Mouse (Mus musculus) right cerebral cortex, adult 2 months (tissue): ENCODE data around the gene Lrrc4c.

Experiments used
- DNase-seq, 2 experiments: peaks; one replicate each; pipeline ENCODE4 v3.0.0; 2021 to 2022; ENCODE audit warnings: low spot score in 2 of 2

Lrrc4c gene

DNA sequence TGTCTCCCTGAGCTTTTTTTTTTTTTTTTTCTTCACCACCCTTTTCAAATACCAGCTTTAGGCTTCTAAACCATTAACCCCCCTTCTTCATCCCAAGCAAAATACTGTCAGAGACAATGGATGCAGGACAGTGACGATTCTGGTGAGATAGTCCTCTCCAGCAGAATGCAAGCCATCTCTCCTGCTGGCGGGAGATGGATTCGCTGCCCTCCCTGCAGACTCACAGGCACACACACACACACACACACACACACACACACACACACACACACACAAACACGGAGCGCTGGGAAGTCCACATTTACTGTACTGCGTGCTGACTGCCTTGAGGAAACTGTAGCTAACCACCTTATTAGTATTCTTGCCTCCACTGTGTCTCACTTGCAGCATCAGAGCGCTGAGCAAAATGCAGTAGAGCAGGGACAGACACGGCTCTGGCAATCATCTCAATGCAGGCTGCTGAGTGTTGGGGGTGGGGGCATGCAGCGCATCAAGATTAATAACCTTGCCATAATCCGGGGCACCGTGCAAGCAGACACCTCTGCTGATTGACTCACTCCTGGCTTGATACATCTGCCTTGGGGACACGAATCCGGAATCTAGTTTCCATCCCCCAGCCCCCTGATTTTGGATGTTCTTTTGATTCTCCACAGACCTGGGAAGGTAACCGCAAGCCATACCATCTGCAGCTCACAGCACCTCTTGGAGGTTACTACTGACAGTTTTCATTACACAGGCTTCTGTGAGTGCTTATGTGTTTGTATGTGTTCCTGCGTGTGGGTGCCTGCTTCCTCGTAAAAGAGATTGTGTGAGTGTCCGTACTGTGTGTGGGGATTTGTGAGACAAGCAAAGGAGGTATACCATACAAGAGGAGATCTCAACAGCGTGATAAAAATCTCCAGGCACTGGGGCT, at the start of gene Lrrc4c:
Lrrc4c (plus strand) TSS at position 783 of the 913 bp plus-strand sequence.
- peak; percentile 59 to 75 for DNase-seq

DNA sequence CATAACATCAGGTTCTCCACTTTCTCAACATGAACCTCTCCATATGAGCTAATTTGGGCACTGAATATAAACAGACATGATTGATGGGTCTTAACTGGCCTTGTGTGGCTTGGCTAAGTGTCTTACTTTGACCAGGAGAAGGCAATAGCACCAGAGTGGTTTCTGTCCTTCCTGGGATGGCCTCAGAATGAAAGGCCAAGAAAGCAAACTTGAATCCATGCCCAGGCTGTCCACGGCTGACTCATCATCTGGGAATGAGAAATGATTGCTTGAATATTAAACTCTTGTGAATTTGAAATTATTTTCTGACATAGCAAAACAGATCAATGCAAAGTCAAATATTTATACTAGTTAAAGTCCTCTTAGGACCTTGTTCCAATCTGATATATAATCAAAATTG, 42.9 kb upstream of the Lrrc4c start:
- DNase-seq: no peak

DNA sequence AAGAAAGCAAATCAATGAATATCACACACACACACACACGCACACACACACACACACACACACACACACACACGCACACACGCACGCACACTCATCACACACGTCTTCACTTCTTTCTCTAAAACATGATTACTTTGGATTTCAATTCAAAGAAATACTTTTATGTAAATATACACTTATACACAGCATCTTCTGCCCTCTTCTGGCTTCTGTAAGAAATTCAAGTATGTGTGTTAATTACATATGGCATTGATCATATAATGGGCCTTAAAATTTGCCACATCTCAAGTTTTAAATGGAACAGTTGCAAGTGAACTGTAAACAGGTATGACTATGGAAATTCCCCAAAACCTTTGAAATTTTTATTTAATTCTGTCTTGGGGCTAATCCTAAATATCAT, 35.0 kb upstream of the Lrrc4c start:
- peak in 1 of 2 experiments; percentile 4 for DNase-seq

DNA sequence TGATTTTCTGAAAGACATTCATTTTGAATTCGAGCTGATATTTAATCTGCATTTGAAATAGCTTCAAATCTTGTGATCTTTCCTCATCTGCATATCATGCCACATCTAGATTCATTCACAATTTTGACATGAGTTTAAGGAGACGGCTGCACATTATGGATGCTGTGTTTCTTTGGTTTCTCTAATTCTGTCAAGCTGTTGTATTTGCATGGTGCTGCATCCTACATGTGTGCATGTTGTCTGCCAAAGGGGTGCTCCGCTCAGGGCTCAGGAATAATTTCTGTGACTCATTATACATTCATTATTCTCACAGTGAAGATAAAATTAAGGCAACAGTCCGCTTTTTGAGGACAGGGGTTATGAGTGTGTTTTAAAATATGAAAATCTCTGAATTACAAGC, 30.5 kb upstream of the Lrrc4c start:
- DNase-seq: no peak

DNA sequence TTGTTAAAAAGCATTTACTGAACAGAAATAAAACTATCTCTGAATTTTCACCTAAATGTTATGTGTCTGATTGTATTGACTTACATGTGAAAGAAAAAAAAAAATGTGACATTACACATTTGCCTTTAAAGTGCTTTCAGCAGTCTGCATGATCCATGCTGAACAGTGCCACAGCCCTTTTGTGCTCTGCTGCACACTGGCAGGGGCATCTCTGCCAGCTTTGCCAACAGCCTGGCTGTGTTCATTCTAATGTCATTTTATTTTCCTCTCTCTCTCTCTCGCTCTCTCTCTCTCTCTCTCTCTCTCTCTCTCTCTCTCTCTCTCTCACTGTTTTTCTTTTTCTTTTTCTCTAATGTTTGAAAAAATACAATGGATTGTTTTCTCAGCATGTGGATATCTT, 27.4 kb upstream of the Lrrc4c start:
- no peak for DNase-seq

DNA sequence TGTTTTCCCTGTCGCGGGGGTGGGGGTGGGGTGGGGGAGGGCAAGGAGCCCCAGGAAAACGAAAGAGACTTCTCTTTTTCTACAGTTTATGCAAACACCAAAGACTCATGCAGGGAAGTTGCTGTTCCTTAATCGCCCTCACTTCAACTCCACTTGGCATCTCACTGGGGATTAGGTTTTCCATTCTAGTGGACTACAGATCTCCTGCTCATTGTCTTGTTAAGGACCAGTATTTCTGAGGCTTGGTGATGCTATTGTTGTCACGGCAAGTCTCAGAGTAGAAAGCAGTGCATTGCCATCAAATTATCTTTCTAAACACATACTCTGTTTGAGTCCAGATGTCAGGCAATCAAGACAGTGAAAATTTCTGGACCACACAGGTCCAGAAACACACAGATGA, 2.9 kb upstream of the Lrrc4c start:
- DNase-seq: no peak

DNA sequence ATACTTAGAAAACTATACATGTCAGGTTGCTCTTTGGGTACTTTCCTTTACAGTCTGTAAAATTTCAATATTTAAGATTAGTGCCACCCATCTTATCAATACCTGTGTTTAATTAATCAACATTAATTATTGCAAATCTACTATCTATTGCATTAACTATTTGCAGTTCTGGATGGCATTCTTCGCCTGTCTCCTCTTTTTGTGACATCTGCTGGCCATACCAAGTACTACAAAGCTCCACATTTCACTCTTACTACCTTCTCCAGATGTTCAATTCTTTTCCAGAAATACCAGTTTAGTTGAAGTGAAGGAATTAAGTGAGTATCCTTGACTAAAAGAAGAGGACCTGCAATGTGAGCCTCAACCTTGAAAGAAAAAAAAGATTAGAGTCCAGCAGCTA, 1.4 kb upstream of the Lrrc4c start:
- DNase-seq: peak in 1 of 2 experiments; percentile 51

DNA sequence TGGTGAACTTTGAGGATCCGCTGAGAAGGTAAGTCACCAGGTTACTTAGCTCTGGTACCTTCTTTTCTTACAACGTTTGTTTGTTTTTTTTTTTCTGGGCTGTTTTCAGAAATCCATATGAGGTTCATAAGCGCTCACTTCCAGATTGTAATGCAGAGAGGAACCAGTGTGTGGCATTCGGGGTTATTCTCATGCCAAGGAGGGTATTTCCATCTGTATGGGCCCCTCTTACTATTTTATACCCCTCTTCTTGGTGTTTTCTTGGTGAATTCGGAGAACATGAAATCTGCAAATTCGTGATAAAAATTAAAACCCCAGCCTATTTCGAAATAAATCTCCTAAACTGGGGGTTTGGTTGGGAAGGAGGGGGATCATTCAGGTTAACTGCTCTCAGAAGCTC, 587 bp downstream of the Lrrc4c start:
- DNase-seq: peak in 1 of 2 experiments; percentile 22

DNA sequence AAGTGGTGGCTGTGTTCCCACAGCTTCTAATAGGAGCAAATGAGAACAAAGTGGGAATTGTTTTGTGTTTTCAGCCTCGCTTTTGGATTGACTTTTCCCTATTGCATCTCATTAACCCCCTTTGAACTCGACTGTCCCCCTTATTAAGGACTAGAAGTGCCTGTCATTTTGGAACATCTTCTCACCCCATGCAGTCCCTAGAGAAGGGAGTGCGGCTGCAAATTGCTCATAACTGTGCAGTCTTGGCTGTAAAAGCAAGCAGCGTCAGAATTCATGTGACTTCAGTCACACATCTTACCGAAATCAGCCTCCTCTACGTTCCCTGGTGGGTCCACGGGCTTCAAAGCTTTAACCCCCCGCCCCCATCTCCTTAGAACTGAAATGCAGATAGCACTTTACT, 1.2 kb downstream of the Lrrc4c start:
- DNase-seq: peak; percentile 61 to 63

DNA sequence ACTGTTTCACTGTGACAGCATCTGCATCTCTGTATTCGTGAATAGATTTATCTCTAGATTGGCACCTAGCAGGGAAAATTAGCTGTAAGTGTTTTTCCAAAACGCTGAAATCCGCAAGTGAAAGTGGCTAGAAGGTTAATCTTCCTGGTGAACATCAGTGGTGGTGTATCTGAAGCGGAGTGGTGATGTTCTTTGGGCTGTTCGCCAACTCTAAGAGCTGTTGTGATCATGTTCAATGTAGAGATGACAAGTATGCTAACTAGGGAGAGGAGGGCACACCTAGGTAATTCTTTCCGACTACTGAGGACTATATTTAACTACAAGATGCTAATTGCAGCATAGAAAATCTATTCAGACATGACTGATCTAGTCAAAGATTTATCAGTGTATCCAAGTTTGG, 1.7 kb downstream of the Lrrc4c start:
- peak; percentile 35 to 52 for DNase-seq

DNA sequence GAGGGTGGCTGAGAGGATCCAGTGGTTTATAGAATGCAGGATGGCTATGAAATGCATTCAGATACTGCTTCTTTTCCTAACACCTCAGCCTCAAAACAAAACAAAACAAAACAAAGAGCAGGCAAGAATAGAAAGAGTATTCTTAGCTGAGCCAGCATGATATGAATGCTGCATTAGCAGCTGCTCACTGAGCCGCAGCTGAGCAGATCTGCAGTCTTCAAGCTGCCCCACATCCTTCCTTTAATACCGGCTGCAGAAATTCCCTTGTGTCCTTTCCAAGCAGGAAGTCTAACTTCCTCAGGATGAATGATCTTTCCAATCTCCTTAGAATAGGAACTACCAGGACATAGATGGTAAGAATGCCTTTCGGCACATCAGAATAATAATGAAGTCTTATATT, 16.7 kb downstream of the Lrrc4c start:
- peak in 1 of 2 experiments; percentile 26 for DNase-seq

DNA sequence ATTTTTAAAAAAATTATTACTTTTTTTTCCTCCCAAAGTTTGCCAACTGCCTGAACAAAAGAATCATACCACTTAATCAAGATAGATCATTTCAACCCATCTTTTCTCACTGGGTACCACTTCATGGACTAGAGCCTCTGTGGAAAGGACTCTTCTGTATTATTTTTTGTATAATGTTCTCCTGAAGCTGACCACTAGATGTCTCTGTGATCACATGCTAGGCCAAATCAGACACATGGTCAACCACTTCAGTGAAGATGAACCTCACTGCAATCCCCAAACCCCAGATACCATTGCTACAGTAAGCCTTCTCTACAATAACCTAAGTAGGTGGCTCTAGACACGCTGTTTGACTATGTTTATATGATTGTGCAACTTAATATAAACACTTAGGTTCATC, 19.4 kb downstream of the Lrrc4c start:
- peak in 1 of 2 experiments; percentile 56 for DNase-seq

DNA sequence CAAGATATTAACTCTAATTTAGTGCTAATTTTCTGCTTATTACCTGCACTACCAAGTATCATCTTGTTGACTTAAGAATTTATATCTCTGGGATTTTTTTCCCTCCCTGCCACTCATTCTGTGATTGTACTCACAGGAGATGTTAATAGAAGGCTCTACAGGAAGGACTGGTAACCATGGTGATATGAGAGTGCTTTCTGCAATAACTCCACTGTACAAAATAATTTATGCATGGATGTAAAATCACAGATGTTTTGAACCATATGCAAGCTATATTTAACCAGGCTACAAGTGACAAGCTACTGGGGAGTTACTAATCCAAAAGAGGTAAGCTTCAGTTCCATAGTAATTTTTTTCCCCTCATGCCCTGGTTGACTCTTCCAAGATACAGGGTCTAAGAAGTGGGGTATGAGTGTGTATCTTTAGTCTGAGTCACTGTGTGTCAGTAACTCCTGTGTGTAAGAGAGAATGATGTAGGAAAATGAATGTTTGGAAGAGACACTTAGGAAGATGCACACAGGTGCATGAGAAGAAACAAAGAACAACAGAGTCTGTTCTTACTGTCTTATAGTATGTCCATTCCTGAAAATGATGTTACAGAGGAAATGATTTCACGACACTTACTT, 83.3 kb downstream of the Lrrc4c start:
- DNase-seq: peak in 1 of 2 experiments; percentile 18

DNA sequence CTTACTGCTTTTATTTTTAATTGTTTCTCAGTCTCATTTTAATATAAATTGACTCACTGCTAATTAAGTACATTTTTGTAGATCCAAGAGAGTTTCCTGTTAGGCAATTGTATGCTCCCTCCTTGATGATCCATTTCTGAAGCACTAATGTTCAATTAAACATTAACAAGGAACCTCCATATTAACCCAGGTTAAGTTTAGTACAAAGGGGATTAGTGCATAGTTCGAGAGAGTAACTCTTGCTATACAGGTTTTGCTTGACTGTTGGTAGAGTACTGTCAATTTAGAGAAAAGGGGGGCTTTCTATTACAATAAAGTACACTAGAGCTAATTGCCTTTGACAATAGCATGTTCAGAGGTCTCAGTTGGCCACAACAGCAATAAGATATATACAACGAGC, 84.5 kb downstream of the Lrrc4c start:
- DNase-seq: no peak

DNA sequence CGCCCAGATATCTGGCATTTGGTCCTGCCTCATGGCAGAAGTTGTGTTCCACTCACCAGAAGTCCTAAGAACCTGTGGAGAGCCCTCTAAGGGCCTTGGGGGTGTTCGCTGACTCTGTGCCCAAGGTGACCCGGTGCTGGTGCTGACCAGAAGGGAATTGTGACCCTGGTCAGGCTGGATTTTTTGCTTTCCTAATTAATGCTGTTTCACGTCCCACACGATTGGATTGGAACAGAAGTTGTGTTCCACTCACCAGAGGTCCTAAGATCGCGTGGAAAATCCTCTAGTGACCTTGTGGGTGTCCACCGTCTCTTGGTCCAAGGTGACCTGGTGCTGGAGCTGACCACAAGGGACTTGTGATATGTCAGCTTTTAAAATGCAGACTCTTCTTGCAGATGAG, 88.9 kb downstream of the Lrrc4c start:
- no peak for DNase-seq

DNA sequence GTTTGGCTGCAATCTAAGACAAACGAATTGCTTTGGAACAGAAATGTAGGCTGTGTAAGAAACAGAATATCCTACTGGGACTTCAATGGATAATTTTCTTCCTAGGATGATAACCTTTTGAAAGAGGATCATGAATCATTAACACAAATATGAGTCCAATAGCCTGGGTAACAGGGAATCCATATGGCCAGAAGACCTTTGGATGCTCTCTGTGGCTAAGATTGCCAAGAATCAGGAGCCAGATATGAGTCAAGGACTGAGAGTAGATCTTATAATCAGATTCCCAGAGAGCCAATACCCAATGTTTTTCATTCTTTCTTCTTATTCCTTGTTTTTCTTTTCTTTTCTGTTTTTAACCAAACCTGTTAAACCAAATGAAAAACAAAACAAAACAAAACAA, 93.2 kb downstream of the Lrrc4c start:
- DNase-seq: no peak

DNA sequence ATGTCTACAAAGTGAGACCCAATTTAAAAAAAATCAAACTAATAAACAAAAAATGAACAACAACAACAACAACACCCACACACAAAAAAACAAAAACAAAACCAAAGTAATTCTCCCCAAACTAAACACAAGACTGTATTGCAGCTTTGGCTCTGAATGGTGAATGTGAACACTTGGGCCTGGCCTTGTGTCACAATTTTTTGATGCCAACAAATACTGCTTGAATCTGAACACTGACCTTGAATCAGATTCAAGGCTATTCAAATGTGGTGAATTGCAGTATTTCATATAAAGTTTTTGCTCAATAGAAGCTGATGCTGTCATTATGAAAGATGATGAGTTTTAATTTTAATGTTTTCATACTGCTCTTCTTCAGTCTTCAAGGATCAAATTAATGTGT, 143.6 kb downstream of the Lrrc4c start:
- DNase-seq: no peak

DNA sequence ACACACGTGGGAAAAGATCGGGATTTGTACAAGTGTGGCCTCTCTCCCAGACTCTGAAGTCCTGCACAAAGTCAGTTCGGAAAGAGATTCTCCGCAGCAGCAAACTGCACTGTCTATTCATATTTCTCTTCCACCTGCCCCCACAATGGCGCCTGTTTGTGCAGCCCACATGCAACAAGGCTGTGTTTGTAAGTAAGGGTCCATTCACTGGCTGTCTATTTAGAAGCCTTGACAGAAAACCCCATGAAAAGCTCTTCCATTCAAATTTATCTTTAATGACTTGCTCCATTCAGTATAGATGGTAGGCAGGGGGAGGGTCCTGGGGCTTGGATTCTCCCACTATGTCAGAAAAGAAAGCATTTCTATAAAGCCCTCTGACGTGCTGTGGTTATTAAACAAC, 157.7 kb downstream of the Lrrc4c start:
- DNase-seq: peak in 1 of 2 experiments; percentile 19

DNA sequence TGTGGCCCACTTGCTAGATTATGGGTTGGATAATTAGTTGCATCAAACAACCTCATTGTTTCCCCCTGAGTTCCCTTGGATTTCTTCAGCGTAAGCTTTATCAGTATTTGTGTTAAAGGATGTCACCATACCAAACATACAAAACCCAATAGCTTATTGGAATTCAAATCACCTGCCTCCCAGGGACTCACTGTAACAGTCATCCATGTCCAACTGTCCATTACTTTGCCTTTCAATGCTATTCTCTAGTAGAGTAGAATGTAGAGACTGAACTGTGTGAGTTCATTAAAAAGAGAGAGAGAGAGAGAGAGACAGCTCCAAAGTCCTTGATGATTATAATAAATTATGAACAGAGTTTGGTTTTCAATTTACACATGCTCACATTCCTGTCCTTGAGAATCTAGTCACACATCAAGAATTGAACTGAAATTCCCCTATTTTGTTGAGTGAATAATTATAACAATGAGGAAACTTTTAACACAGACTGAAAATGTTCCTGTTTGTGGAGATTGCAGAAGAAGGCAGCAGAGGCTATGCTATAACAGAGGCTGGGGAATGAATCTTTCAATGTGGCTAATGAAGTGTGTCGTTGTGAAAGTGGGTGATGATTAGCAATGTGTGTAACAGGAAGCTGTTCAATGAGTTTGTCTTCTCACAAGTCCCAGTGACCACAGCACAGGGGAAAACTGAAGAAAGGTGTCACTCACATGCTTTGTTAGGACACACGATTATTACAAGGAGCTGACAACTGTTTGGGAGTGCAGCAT, 181.3 kb downstream of the Lrrc4c start:
- DNase-seq: no peak

DNA sequence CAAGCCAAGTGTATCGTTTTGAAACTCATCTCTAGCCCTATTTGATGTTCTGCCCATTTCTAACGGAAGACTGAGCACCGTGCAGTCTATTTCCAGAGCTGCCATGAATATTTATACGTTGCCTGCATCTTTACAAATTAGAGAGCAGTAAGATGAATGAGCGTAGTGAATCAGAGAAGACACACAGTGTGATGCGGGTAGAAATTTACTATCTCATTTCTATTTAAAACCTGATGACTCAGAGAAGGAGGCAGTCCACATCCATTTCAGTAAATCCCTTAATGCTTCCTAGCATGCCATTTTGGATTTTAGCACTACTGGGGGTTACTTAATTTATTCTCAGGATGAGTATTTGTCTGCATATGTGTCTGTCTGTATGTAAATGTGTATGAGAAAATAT, 186.2 kb downstream of the Lrrc4c start:
- DNase-seq: peak in 1 of 2 experiments; percentile 14

DNA sequence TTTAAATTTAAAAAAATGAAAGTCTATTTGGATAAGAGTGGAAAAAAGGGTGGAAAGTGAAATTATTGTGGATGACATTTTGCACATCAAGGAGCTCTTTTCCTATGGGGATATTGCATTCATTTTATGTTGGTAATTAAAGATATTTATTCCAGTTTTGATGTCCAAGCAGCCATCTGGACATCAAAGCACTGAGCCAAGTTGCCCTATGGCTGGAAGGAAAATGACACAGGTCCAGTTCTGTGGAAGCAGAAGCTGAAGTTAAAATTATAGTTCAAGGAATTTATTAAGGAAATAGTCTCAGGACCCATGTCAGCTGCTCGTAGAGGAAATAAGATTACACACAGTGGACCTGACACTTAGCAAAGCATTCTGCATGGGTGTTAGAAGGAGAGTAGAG, 187.7 kb downstream of the Lrrc4c start:
- DNase-seq: no peak

DNA sequence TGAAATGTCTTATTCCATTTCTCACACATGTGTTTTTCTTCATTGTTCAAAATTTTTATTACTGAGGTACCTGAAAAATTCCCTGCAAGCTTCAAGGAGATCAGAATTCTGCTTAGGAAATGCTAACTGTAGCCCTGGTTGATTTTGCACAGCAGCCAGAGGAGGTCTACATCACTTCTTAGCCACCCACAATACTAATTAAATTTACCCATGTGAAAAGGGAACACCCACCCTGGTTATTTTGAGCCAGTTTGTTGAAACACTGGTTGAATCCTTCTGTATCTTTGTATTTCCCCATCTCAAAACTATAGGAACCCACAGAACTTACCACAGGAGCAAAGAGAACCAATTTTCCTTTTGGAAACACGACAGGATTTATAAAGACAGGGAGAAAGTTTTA, 191.0 kb downstream of the Lrrc4c start:
- peak; percentile 12 to 19 for DNase-seq
